Mouse (Mus musculus) lung, postnatal 0 days (tissue): ENCODE data around the gene Trem3.

ENCODE experiments used
- CTCF ChIP-seq: IDR thresholded peaks from 2 replicates; pipeline ENCODE4 v1.5.1; 2016; ENCODE audit warnings: antibody characterized with exemption, mild to moderate bottlenecking
- EP300 ChIP-seq: IDR thresholded peaks from 2 replicates; pipeline ENCODE4 v1.6.1; 2016; ENCODE audit warnings: antibody characterized with exemption, mild to moderate bottlenecking, control low read depth

- TF ChIP-seq CTCF (no peak), EP300 (no peak)
These were observed 35.0 kb upstream of the Trem3 start for GRCm38 (mm10) chr17:48212596-48212995.
